Mouse (Mus musculus) erythroblast, embryonic 14.5 days (primary cell): ENCODE results near the gene Crhr1.

Source experiments
- GATA1 ChIP-seq: IDR thresholded peaks from 2 replicates; pipeline ENCODE4 v1.6.1; 2012; ENCODE audit warnings: low read length, inconsistent platforms, mixed read lengths
- TAL1 ChIP-seq: IDR thresholded peaks from 3 replicates; pipeline ENCODE4 v1.6.1; 2012; ENCODE audit warnings: low read length, inconsistent platforms, mixed read lengths

DNA sequence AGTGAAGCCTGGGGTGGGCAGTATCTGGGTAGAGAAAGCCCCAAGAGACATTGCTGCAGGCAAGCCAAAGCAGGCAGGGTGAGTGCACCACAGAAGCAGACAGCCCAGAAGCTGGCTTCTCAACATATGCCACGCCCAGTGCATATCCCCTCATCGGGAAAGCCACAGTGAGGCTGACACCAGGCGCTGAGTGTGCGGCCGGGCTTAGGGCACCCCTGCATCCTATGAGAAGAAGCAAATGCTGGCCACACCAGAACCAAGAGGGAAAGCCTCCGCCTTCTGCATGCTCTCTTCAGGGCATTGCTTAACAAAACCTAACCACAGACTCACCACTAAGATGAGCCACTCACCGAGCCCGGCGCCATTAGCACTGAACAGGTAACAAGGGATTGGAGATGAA is 90.6 kb downstream of the Crhr1 start:
- no peak for TF ChIP-seq GATA1
- TF ChIP-seq TAL1 = no peak
